Mouse (Mus musculus) monocyte, adult 5-6 weeks (primary cell): ENCODE results near the gene Dusp27. TPM values are rescaled to one million over a fixed set of nuclear protein-coding genes. Genes with fewer than 3 reads are reported as not detected.
"Not testable (repeated sequence)": the region's sequence is repeated elsewhere in the genome, so short reads cannot be mapped to it uniquely, and the experiment has no call there.

Experiments
- ATAC-seq: fragments of 153-309, 156-312 bp; replicated peaks from 2 replicates; pipeline ENCODE4 v1.8.0; 2017; ENCODE audit warnings: mild to moderate bottlenecking; ENCODE audit not compliant: low TSS enrichment, insufficient number of reproducible peaks, severe bottlenecking, poor library complexity, low FRiP score
- total RNA-seq: library from RNA; stranded (forward); fragments of 200-1000, 200-491, 200-594 nt; gene quantifications from 3 replicates; pipeline ENCODE4 v1.2.3, GENCODE M21; 2017

The Dusp27 gene
- total RNA-seq, 1 experiment from 2014 or later = not detected

- no peak for ATAC-seq
These were observed 21.7 kb upstream of the Dusp27 start for GRCm38 (mm10) chr1:166149441-166149840.

- no peak for ATAC-seq
These were observed 19.9 kb upstream of the Dusp27 start for GRCm38 (mm10) chr1:166147657-166148056.

- ATAC-seq = no peak; the same call in 1 of the 2 replicates
These were observed 18.9 kb upstream of the Dusp27 start for GRCm38 (mm10) chr1:166146626-166147025.

- no peak for ATAC-seq
These were observed 14.6 kb upstream of the Dusp27 start for GRCm38 (mm10) chr1:166142369-166142768.

GRCm38 (mm10) chr1:166141868-166142267 is 14.1 kb upstream of the Dusp27 start:
- ATAC-seq = not testable (repeated sequence)

GRCm38 (mm10) chr1:166139620-166140184 is 12.0 kb upstream of the Dusp27 start:
- ATAC-seq = no peak

- no peak for ATAC-seq
These were observed 11.4 kb upstream of the Dusp27 start for GRCm38 (mm10) chr1:166139113-166139512.

GRCm38 (mm10) chr1:166138136-166138535 is 10.4 kb upstream of the Dusp27 start:
- peak; percentile 90 for ATAC-seq

- ATAC-seq = peak; percentile 74
These were observed 9.7 kb upstream of the Dusp27 start for GRCm38 (mm10) chr1:166137244-166137938.

- no peak for ATAC-seq
These were observed 7.5 kb upstream of the Dusp27 start for GRCm38 (mm10) chr1:166135091-166135740.

- ATAC-seq = no peak
These were observed 4.6 kb upstream of the Dusp27 start for GRCm38 (mm10) chr1:166132367-166132766.

GRCm38 (mm10) chr1:166130224-166130860 is 2.6 kb upstream of the Dusp27 start, which contains the start of gene Gpa33:
Gene Gpa33 (plus strand): TSS chr1:166130238.
- no peak for ATAC-seq

- ATAC-seq = no peak
These were observed 829 bp upstream of the Dusp27 start for GRCm38 (mm10) chr1:166128551-166128950.

- ATAC-seq = no peak
These were observed 927 bp downstream of the Dusp27 start for GRCm38 (mm10) chr1:166126795-166127194.

GRCm38 (mm10) chr1:166126290-166126689 is 1.4 kb downstream of the Dusp27 start:
- no peak for ATAC-seq

GRCm38 (mm10) chr1:166124932-166125593 is 2.7 kb downstream of the Dusp27 start:
- ATAC-seq = no peak

GRCm38 (mm10) chr1:166123751-166124150 is 4.0 kb downstream of the Dusp27 start:
- ATAC-seq = no peak

- no peak for ATAC-seq
These were observed 4.7 kb downstream of the Dusp27 start for GRCm38 (mm10) chr1:166123045-166123444.

- ATAC-seq = no peak
These were observed 5.6 kb downstream of the Dusp27 start for GRCm38 (mm10) chr1:166122114-166122513.
